Mouse (Mus musculus) kidney, adult 2 months (tissue): ENCODE results near the gene Nkain4. TPM values are rescaled to one million over a fixed set of nuclear protein-coding genes. Genes with fewer than 3 reads are reported as not detected.

Experiments
- DNase-seq: peaks from one replicate; pipeline ENCODE4 v3.0.0; 2021
- H3K27ac ChIP-seq: fragments of 200-500 bp; 2 replicates; pipeline ENCODE4 v1.5.1; 2012; ENCODE audit warnings: low read depth, low read length, control low read depth, inconsistent platforms; ENCODE audit not compliant: insufficient read depth
- H3K27me3 ChIP-seq: fragments of 200-500 bp; replicated peaks from 2 replicates; pipeline ENCODE4 v1.6.1; 2012; ENCODE audit warnings: mild to moderate bottlenecking, moderate library complexity, low read length, inconsistent platforms; ENCODE audit not compliant: control insufficient read depth, insufficient read depth
- H3K36me3 ChIP-seq: fragments of 200-500 bp; 2 replicates; pipeline ENCODE4 v1.6.1; 2012; ENCODE audit warnings: mild to moderate bottlenecking, moderate library complexity, low read length, inconsistent platforms; ENCODE audit not compliant: control insufficient read depth, insufficient read depth
- H3K4me1 ChIP-seq: fragments of 200-500 bp; 2 replicates; pipeline ENCODE4 v1.6.1; 2011; ENCODE audit warnings: low read length; ENCODE audit not compliant: control insufficient read depth, insufficient read depth
- H3K4me3 ChIP-seq: fragments of 200-500 bp; 2 replicates; pipeline ENCODE4 v1.5.1; 2011; ENCODE audit warnings: mild to moderate bottlenecking, low read depth, low read length, control low read depth; ENCODE audit not compliant: insufficient read depth
- CTCF ChIP-seq: fragments of 200-500 bp; conservative IDR thresholded peaks from 2 replicates; pipeline ENCODE4 v1.5.1; 2011; ENCODE audit warnings: low read depth, mild to moderate bottlenecking, control low read depth, low read length, moderate library complexity, mixed read lengths; ENCODE audit not compliant: insufficient read depth, insufficient read length
- POLR2A ChIP-seq: fragments of 200-500 bp; IDR thresholded peaks from one replicate; pipeline ENCODE4 v1.6.1; 2011; ENCODE audit warnings: low read depth, low read length, control low read depth
- WGBS: fragments of 180-500 bp; shearing (Covaris S2); methylation state at CpG from one replicate; pipeline ENCODE4 v1.1.7; 2018; 5-methylcytosine and 5-hydroxymethylcytosine counted together
- polyA plus RNA-seq: library from polyadenylated mRNA; depleted of rRNA; stranded (reverse); fragments of >200 nt; gene quantifications from 2 replicates; pipeline ENCODE4 v1.2.3, GENCODE M21; 2012

Gene Nkain4
- polyA plus RNA-seq, 1 experiment: 2.0 TPM

DNA sequence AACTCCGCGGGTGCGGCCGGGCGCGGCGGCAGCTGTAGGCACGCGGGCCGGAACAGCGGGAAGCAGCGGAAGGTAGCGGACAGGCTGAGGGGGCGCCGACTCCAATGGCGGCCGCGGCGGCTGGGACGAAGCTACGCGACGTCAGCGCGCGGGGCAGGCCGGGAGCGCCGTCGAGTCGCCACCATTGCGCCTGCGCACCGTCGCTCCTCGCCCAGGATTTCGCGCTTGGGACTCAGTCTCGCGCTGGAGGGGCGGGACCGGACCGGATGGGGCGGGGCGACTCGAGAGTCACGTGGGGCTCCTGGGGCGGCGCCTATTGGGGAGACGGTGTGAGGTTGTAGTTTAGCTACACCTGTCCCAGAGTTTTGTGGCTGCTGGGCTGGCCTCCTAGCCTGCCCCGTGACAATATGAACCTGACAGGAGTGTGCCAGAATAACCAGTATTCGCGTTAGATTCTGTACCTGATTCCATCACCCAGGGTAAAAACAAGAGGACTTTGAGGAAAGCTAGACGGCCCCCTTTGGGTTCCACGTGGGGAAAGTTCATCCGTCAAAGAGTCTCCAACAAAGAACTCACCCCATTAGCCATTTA, 33.6 kb downstream of the Nkain4 start, which contains the start of gene Ythdf1:
Gene Ythdf1 (minus strand): TSS at position 140 of the 591 bp plus-strand sequence.
- Histone ChIP-seq H3K27ac (peak within 1 kb of the TSS; percentile 60), H3K27me3 (no peaks in the 10 kb centered on the region), H3K36me3 (no peaks in the 10 kb centered on the region), H3K4me3 (peak within 1 kb of the TSS; percentile 97), H3K4me1 (peaks cover 4% of the 10 kb centered on the region; the same call in 1 of the 2 replicates)
- under 1% methylated on average over 56 of the region's 56 CpGs for WGBS
- TF ChIP-seq CTCF: no peak
- TF ChIP-seq POLR2A: peak; percentile 57
- DNase-seq: peak; percentile 98

GRCm38 (mm10) chr2:180919913-180920809, 34.3 kb downstream of the Nkain4 start:
- DNase-seq: no peak
- Histone ChIP-seq H3K27ac (peak overlapping the region; percentile 47), H3K4me3 (peak overlapping the region; percentile 97), H3K36me3 (no peaks in the 10 kb centered on the region), H3K27me3 (no peaks in the 10 kb centered on the region), H3K4me1 (peaks cover 4% of the 10 kb centered on the region; the same call in 1 of the 2 replicates)
- TF ChIP-seq POLR2A (no peak), CTCF (no peak)
- WGBS: under 1% methylated on average over 61 of the region's 61 CpGs

- TF ChIP-seq POLR2A: no peak
- no peak for TF ChIP-seq CTCF
- Histone ChIP-seq H3K4me3 (no peak overlapping the region), H3K4me1 (no peaks in the 10 kb centered on the region; the same call in 1 of the 2 replicates), H3K36me3 (no peaks in the 10 kb centered on the region; the same call in 1 of the 2 replicates), H3K27me3 (no peaks in the 10 kb centered on the region), H3K27ac (no peak overlapping the region)
- no peak for DNase-seq
- WGBS: 75% methylated on average over 3 of the region's 3 CpGs
Measured at GRCm38 (mm10) chr2:180915886-180916433, 38.5 kb downstream of the Nkain4 start.

- no peak overlapping the region for H3K27ac ChIP-seq
- no peak for DNase-seq
- TF ChIP-seq CTCF: no peak
- WGBS: 92% methylated on average over 12 of the region's 12 CpGs
- H3K27me3 ChIP-seq: no peaks in the 10 kb centered on the region
- no peaks in the 10 kb centered on the region for H3K4me1 ChIP-seq
- no peak overlapping the region for H3K4me3 ChIP-seq
- H3K36me3 ChIP-seq: peaks cover 2% of the 10 kb centered on the region; the same call in 1 of the 2 replicates
Measured at GRCm38 (mm10) chr2:180910928-180911327, 43.6 kb downstream of the Nkain4 start.

GRCm38 (mm10) chr2:180905556-180906221, 48.8 kb downstream of the Nkain4 start:
- Histone ChIP-seq H3K36me3 (peaks cover 2% of the 10 kb centered on the region; the same call in 1 of the 2 replicates), H3K4me1 (peaks cover 4% of the 10 kb centered on the region), H3K27ac (no peak overlapping the region), H3K27me3 (no peaks in the 10 kb centered on the region), H3K4me3 (no peak overlapping the region)
- TF ChIP-seq POLR2A (no peak), CTCF (no peak)
- no peak for DNase-seq
- WGBS: 34% methylated on average over 5 of the region's 5 CpGs

DNA sequence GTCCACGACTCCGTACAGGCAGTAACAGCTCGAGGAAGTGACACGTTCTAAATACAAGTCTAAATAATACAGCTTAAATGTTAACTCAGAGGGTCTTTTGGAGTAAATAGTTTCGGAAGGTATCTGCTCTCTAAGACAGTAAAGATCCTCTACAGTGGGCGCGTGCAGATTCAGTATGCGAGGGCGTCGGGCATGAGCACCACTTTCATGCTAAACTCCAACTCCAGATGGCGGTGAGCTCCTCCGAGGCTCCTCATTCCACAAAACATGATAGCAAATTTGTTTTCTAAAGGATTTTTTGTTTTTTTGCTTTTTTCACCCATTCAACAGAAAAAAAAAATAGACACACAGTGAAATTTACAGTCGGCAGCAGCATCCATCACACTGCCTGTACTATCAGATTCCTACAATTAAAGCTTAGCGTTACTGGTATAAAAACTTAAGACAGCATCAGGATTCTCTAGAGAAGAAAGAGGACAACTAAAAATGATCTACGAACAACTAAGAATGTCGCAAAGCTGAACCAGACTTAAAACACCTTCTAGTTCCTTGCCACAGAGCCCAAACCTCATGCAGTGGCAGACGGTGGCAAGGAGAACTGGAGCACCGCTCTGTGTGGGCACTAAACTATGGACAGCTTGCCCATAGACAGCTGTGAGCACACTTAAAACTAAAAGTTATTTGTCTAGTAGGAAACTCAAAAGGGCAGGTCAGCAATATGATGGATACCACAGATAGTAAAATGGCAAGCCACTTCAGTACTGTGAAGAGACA, 49.9 kb downstream of the Nkain4 start:
- 90% methylated on average over 18 of the region's 18 CpGs for WGBS
- TF ChIP-seq CTCF: no peak
- no peaks in the 10 kb centered on the region for H3K27me3 ChIP-seq

More for the DNA sequence above, 49.9 kb downstream of the Nkain4 start:
- H3K36me3 ChIP-seq: peaks cover 2% of the 10 kb centered on the region; the same call in 1 of the 2 replicates
- peaks cover 4% of the 10 kb centered on the region for H3K4me1 ChIP-seq
- H3K27ac ChIP-seq: no peak overlapping the region
- H3K4me3 ChIP-seq: no peak overlapping the region
- no peak for DNase-seq
